Mouse (Mus musculus) E14TG2a.4 (cell line): ENCODE data around the gene Nagpa.

Source experiments
- H3K27me3 ChIP-seq: 2 replicates; pipeline ENCODE4 v1.6.1; 2014; ENCODE audit warnings: low read length, control low read depth; ENCODE audit not compliant: insufficient read depth
- H3K36me3 ChIP-seq: 2 replicates; pipeline ENCODE4 v1.6.1; 2014; ENCODE audit warnings: low read length, control low read depth; ENCODE audit not compliant: insufficient read depth
- H3K4me1 ChIP-seq: replicated peaks from 2 replicates; pipeline ENCODE4 v1.6.1; 2014; ENCODE audit warnings: low read depth, low read length, control low read depth
- H3K4me3 ChIP-seq: replicated peaks from 2 replicates; pipeline ENCODE4 v1.5.1; 2014; ENCODE audit warnings: mild to moderate bottlenecking, low read length
- H3K9me3 ChIP-seq: 2 replicates; pipeline ENCODE4 v1.6.1; 2014; ENCODE audit warnings: low read length, control low read depth
- CTCF ChIP-seq: conservative IDR thresholded peaks from 2 replicates; pipeline ENCODE4 v1.5.1; 2014; ENCODE audit warnings: low read length
- NANOG ChIP-seq: IDR thresholded peaks from 2 replicates; pipeline ENCODE4 v1.6.1; 2014; ENCODE audit warnings: borderline replicate concordance, low read length, mixed read lengths
- POU5F1 ChIP-seq: IDR thresholded peaks from 2 replicates; pipeline ENCODE4 v1.6.1; 2014; ENCODE audit warnings: low read length, borderline replicate concordance

The Nagpa gene

GRCm38 (mm10) chr16:5168829-5169228 lies 35.0 kb downstream of the Nagpa start:
- Histone ChIP-seq H3K27me3 (no peaks in the 10 kb centered on the region), H3K9me3 (0 out of 2 replicates have a peak, but pooled peaks cover 3% of the 10 kb centered on the region), H3K4me1 (peaks cover 23% of the 10 kb centered on the region; the same call in 1 of the 2 replicates), H3K36me3 (no peaks in the 10 kb centered on the region), H3K4me3 (no peak overlapping the region)
- TF ChIP-seq NANOG (no peak), CTCF (no peak), POU5F1 (no peak)

GRCm38 (mm10) chr16:5168038-5168437 lies 35.8 kb downstream of the Nagpa start:
- H3K9me3 ChIP-seq, result no peaks in the 10 kb centered on the region
- H3K4me1 ChIP-seq, result peaks cover 23% of the 10 kb centered on the region; the same call in 1 of the 2 replicates
- H3K4me3 ChIP-seq, result no peak overlapping the region
- TF ChIP-seq CTCF, result no peak
- TF ChIP-seq POU5F1, result no peak
- no peak for TF ChIP-seq NANOG
- no peaks in the 10 kb centered on the region for H3K27me3 ChIP-seq
- no peaks in the 10 kb centered on the region for H3K36me3 ChIP-seq

DNA sequence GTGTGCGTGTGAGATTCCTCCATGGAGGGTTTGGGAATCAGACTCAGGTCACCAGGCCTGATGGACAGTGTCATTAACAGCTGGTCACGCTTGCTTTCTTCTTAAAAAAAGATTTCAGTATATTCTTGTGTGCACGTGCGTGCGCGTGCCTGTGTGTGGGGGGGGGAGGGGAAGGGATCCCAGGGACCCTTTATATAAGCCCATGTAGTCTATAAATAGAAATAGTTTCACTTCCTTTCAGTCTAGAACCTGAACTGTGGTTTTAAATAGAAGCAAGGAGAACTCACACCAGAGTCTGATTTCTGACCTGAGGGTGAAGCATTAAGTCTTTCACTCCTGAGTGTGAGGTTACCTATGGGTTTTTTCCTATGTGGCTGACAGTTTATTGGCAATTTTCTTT lies 39.5 kb downstream of the Nagpa start:
- TF ChIP-seq CTCF, result no peak
- TF ChIP-seq POU5F1, result no peak
- TF ChIP-seq NANOG, result no peak
- H3K36me3 ChIP-seq, result no peaks in the 10 kb centered on the region
- H3K4me3 ChIP-seq, result no peak overlapping the region
- H3K9me3 ChIP-seq, result no peaks in the 10 kb centered on the region
- H3K27me3 ChIP-seq, result peaks cover 14% of the 10 kb centered on the region; the same call in 1 of the 2 replicates
- peaks cover 28% of the 10 kb centered on the region; the same call in 1 of the 2 replicates for H3K4me1 ChIP-seq

DNA sequence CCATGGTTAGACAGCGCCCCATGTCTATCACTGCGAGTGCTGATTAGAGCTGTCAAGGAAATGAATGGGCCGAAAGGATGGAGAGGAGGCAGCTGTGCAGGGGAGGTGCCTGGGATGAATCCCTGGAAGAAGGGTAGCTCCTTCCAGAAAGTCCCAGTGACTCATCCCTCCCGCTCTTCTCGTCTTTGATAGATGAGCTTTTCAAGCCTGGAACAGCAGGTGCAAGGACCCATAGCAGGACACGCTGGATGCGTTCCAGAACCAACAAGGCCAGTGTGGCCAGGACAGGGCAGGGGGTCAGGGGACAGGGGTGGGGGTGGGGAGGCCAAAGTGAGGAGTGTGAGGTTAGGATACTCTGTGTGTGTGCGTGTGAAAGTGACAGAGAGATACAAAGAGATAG lies 44.6 kb downstream of the Nagpa start:
- Histone ChIP-seq H3K4me3 (no peak overlapping the region), H3K36me3 (no peaks in the 10 kb centered on the region), H3K9me3 (no peaks in the 10 kb centered on the region), H3K27me3 (peaks cover 14% of the 10 kb centered on the region; the same call in 1 of the 2 replicates), H3K4me1 (peaks cover 26% of the 10 kb centered on the region)
- TF ChIP-seq CTCF, result no peak
- no peak for TF ChIP-seq NANOG
- TF ChIP-seq POU5F1, result no peak

DNA sequence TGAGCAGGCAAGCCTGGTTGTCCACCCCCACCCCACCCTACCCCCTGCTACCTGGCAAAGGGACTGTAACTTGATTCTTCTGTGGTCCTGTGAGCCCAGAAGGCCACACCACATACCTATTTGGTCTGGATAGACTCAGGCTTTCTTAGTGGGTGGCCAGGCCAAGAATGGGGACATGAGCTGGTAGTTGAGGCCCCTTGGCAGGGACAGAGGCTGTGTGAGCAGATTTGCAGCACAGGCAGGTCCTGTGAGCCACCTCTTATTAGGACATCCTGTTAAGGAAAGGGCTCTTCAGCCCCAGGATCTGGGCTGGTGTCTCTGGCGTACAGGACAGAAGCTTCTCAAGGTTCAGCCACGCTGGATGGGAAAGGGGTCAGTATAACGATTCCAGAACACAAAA lies 46.7 kb downstream of the Nagpa start:
- TF ChIP-seq POU5F1, result no peak
- no peak for TF ChIP-seq NANOG
- no peak for TF ChIP-seq CTCF
- Histone ChIP-seq H3K9me3 (no peaks in the 10 kb centered on the region), H3K27me3 (peaks cover 10% of the 10 kb centered on the region; the same call in 1 of the 2 replicates), H3K4me1 (peaks cover 26% of the 10 kb centered on the region), H3K36me3 (no peaks in the 10 kb centered on the region), H3K4me3 (no peak overlapping the region)

- peaks cover 10% of the 10 kb centered on the region; the same call in 1 of the 2 replicates for H3K27me3 ChIP-seq
- H3K4me3 ChIP-seq, result no peak overlapping the region
- H3K9me3 ChIP-seq, result no peaks in the 10 kb centered on the region
- TF ChIP-seq CTCF (no peak), NANOG (no peak), POU5F1 (no peak)
- H3K36me3 ChIP-seq, result no peaks in the 10 kb centered on the region
- peaks cover 26% of the 10 kb centered on the region for H3K4me1 ChIP-seq
These were observed 47.3 kb downstream of the Nagpa start for GRCm38 (mm10) chr16:5156495-5156894.

DNA sequence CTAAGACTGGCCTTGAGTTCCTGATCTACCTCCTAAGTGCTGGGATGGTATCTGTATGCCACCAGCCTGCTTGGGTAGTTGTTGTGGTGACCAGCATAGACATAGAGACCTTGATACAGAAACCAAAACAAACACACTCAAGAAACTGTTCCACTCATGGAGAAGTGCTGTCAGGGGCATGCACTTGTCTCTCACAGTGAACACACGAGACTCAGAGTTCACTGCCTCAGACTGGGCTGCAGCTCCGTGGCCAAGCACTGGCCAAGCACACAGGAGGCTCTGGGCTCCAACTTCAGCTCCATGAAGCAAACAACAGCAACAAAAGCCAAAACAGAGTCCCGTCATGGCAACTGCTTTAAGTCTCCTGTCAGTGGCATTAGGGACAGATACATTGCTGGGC lies 48.8 kb downstream of the Nagpa start:
- Histone ChIP-seq H3K27me3 (peaks cover 7% of the 10 kb centered on the region; the same call in 1 of the 2 replicates), H3K9me3 (no peaks in the 10 kb centered on the region), H3K36me3 (no peaks in the 10 kb centered on the region), H3K4me1 (peaks cover 26% of the 10 kb centered on the region), H3K4me3 (no peak overlapping the region)
- TF ChIP-seq NANOG (no peak), POU5F1 (no peak), CTCF (no peak)

- no peak for TF ChIP-seq POU5F1
- no peak for TF ChIP-seq NANOG
- TF ChIP-seq CTCF, result no peak
- Histone ChIP-seq H3K9me3 (no peaks in the 10 kb centered on the region), H3K36me3 (no peaks in the 10 kb centered on the region), H3K4me1 (peaks cover 20% of the 10 kb centered on the region), H3K27me3 (peaks cover 14% of the 10 kb centered on the region; the same call in 1 of the 2 replicates), H3K4me3 (no peak overlapping the region)
These were observed 50.3 kb downstream of the Nagpa start for GRCm38 (mm10) chr16:5153299-5154026.

- no peak overlapping the region for H3K4me3 ChIP-seq
- no peaks in the 10 kb centered on the region for H3K36me3 ChIP-seq
- H3K27me3 ChIP-seq, result peaks cover 37% of the 10 kb centered on the region
- H3K9me3 ChIP-seq, result no peaks in the 10 kb centered on the region
- TF ChIP-seq CTCF, result no peak
- TF ChIP-seq NANOG, result no peak
- TF ChIP-seq POU5F1, result no peak
- H3K4me1 ChIP-seq, result peaks cover 18% of the 10 kb centered on the region
These were observed 53.3 kb downstream of the Nagpa start for GRCm38 (mm10) chr16:5150544-5150943.
